Mouse (Mus musculus) liver, embryonic 13.5 days (tissue): ENCODE measurements around the gene Fgfr2. TPM values are rescaled to one million over a fixed set of nuclear protein-coding genes. Genes with fewer than 3 reads are reported as not detected.

Experiments
- ATAC-seq: fragments of 200-750 bp; cut with Nextera tagmentation; 2 replicates; pipeline ENCODE4 v1.8.0; 2017; ENCODE audit warnings: low read depth, mild to moderate bottlenecking, moderate number of reproducible peaks, moderate library complexity
- DNase-seq: peaks from one replicate; pipeline ENCODE4 v3.0.0; 2022
- H3K27ac ChIP-seq: fragments of 300-500 bp; sonication (generic); 2 replicates; pipeline ENCODE4 v1.5.1; 2015; ENCODE audit warnings: moderate library complexity, mild to moderate bottlenecking, inconsistent platforms
- H3K27me3 ChIP-seq: fragments of 300-500 bp; sonication (generic); 2 replicates; pipeline ENCODE4 v1.6.1; 2015; ENCODE audit warnings: mild to moderate bottlenecking, inconsistent platforms
- H3K36me3 ChIP-seq: fragments of 300-500 bp; sonication (generic); 2 replicates; pipeline ENCODE4 v1.6.1; 2015; ENCODE audit warnings: mild to moderate bottlenecking, inconsistent platforms
- H3K4me1 ChIP-seq: fragments of 300-500 bp; sonication (generic); replicated peaks from 2 replicates; pipeline ENCODE4 v1.6.1; 2015; ENCODE audit warnings: inconsistent platforms
- H3K4me2 ChIP-seq: fragments of 300-500 bp; sonication (generic); 2 replicates; pipeline ENCODE4 v1.6.1; 2015; ENCODE audit warnings: inconsistent platforms, mild to moderate bottlenecking, moderate library complexity
- H3K4me3 ChIP-seq: fragments of 300-500 bp; sonication (generic); replicated peaks from 2 replicates; pipeline ENCODE4 v1.5.1; 2015; ENCODE audit warnings: mild to moderate bottlenecking, inconsistent platforms
- H3K9ac ChIP-seq: fragments of 300-500 bp; sonication (generic); 2 replicates; pipeline ENCODE4 v1.6.1; 2015; ENCODE audit warnings: mild to moderate bottlenecking, inconsistent platforms
- H3K9me3 ChIP-seq: fragments of 300-500 bp; sonication (generic); replicated peaks from 2 replicates; pipeline ENCODE4 v1.6.1; 2016; ENCODE audit warnings: inconsistent platforms
- WGBS: fragments of 180-500 bp; shearing (Covaris S2); methylation state at CpG from one replicate; pipeline ENCODE4 v1.1.7; 2015; ENCODE audit not compliant: insufficient replicate concordance; 5-methylcytosine and 5-hydroxymethylcytosine counted together
- polyA plus RNA-seq: library from polyadenylated mRNA; unstranded; fragments of >200 nt; fragmentation: Nextera tagmentation; extraction: Ambion mirVana; gene quantifications from 2 replicates; pipeline ENCODE4 v1.2.1, GENCODE M21; 2015

Gene Fgfr2
- polyA plus RNA-seq, 1 experiment from 2014 or later = 8.9 TPM

GRCm38 (mm10) chr7:132892806-132893205 is 230.3 kb downstream of the Fgfr2 start:
- DNase-seq = no peak
- 64% methylated on average over 7 of the region's 7 CpGs for WGBS

GRCm38 (mm10) chr7:132892311-132892661 is 230.9 kb downstream of the Fgfr2 start:
- H3K27me3 ChIP-seq = no peaks in the 10 kb centered on the region
- H3K4me2 ChIP-seq = no peak overlapping the region
- no peak for DNase-seq
- H3K9me3 ChIP-seq = no peaks in the 10 kb centered on the region
- H3K4me3 ChIP-seq = no peak overlapping the region
- H3K27ac ChIP-seq = no peak overlapping the region
- WGBS = 45% methylated on average over 4 of the region's 4 CpGs
- no peaks in the 10 kb centered on the region for H3K36me3 ChIP-seq
- ATAC-seq = no peak
- peaks cover 15% of the 10 kb centered on the region for H3K4me1 ChIP-seq
- H3K9ac ChIP-seq = no peak overlapping the region

More at GRCm38 (mm10) chr7:132892806-132893205, 230.3 kb downstream of the Fgfr2 start:
- H3K27me3 ChIP-seq = no peaks in the 10 kb centered on the region
- H3K27ac ChIP-seq = no peak overlapping the region
- no peak for ATAC-seq
- no peak overlapping the region for H3K9ac ChIP-seq
- H3K4me3 ChIP-seq = no peak overlapping the region
- no peaks in the 10 kb centered on the region for H3K36me3 ChIP-seq
- peaks cover 10% of the 10 kb centered on the region for H3K4me1 ChIP-seq
- no peaks in the 10 kb centered on the region for H3K9me3 ChIP-seq
- no peak overlapping the region for H3K4me2 ChIP-seq

DNA sequence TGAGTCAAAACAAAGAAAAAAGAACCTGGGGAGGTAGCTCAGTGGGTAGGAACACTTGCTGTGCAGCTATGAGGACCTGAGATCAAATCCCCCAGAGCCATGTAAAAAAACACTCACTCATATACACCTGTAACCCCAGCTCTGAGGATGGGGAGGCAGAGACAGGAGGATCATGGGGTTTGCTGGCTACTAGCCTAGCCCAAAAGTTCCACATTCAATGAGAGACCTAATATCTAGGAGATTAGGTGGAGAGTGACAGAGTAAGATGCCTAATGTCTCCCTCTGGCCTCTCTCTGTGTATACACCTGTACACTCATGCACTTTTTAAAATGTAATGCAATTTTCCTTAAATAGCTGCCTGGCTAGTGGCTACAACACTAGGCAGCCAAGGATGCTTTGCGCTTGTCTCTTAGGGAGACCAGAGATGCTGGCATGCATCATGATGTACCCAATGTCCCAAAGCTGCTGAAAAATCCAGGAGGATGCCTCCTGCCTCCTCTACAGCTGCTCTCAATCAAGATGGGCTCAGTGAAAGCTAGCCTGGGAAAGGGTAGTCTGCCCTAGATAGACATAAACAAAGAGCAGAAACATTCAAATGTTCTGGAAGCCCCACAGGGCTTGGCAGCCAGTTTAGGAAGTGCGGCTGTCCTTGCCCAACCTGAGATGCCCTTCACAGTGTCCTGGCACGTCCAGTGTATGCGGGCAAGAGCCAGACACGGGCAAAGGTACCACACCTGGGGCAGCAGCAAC is 231.4 kb downstream of the Fgfr2 start:
- Histone ChIP-seq H3K9ac (no peak overlapping the region), H3K36me3 (no peaks in the 10 kb centered on the region), H3K27me3 (no peaks in the 10 kb centered on the region), H3K4me1 (peaks cover 16% of the 10 kb centered on the region), H3K4me3 (no peak overlapping the region), H3K9me3 (no peaks in the 10 kb centered on the region), H3K4me2 (no peak overlapping the region), H3K27ac (no peak overlapping the region)
- ATAC-seq = no peak
- DNase-seq = no peak
- 64% methylated on average over 5 of the region's 5 CpGs for WGBS

DNA sequence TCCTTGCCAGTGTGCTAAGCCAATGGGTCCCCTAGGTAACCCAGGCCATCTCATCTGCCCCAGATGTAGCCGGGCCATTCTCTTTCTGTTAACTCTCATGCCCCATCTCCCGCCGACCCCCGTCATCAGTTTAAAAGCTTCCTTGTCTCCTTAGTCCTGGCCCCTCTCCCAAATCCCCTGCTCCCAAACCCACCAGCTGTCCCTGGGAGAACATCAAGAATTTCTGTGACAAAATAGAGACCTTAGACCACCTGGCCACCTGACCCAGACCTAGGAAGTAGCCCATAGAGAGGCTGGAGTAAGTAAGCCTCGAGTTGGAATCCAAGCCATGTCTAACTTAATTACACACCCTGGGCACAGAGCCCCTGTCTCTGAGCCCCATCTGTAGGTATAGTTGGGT is 232.9 kb downstream of the Fgfr2 start:
- H3K27me3 ChIP-seq = no peaks in the 10 kb centered on the region
- H3K4me3 ChIP-seq = no peak overlapping the region
- no peak for DNase-seq
- H3K4me1 ChIP-seq = peaks cover 16% of the 10 kb centered on the region
- no peak overlapping the region for H3K9ac ChIP-seq
- no peaks in the 10 kb centered on the region for H3K9me3 ChIP-seq
- 84% methylated on average over 5 of the region's 5 CpGs for WGBS
- no peak overlapping the region for H3K4me2 ChIP-seq
- H3K27ac ChIP-seq = no peak overlapping the region
- H3K36me3 ChIP-seq = peaks cover 4% of the 10 kb centered on the region; the same call in 1 of the 2 replicates
- ATAC-seq = no peak

GRCm38 (mm10) chr7:132889691-132890090 is 233.5 kb downstream of the Fgfr2 start:
- H3K36me3 ChIP-seq = peaks cover 7% of the 10 kb centered on the region; the same call in 1 of the 2 replicates
- no peaks in the 10 kb centered on the region for H3K27me3 ChIP-seq
- no peak overlapping the region for H3K27ac ChIP-seq
- no peak overlapping the region for H3K9ac ChIP-seq
- H3K9me3 ChIP-seq = no peaks in the 10 kb centered on the region
- no peak overlapping the region for H3K4me3 ChIP-seq
- H3K4me2 ChIP-seq = no peak overlapping the region
- WGBS = 88% methylated on average over 8 of the region's 8 CpGs
- H3K4me1 ChIP-seq = peaks cover 16% of the 10 kb centered on the region
- DNase-seq (no peak), ATAC-seq (no peak)

- H3K9ac ChIP-seq = no peak overlapping the region
- H3K4me2 ChIP-seq = no peak overlapping the region
- H3K27ac ChIP-seq = no peak overlapping the region
- no peak overlapping the region for H3K4me3 ChIP-seq
- H3K9me3 ChIP-seq = no peaks in the 10 kb centered on the region
- ATAC-seq = no peak
- WGBS = 43% methylated on average over 4 of the region's 4 CpGs
- DNase-seq = no peak
- no peaks in the 10 kb centered on the region for H3K27me3 ChIP-seq
- peaks cover 17% of the 10 kb centered on the region for H3K36me3 ChIP-seq
- H3K4me1 ChIP-seq = peaks cover 16% of the 10 kb centered on the region
Measured at GRCm38 (mm10) chr7:132888518-132889249, 234.5 kb downstream of the Fgfr2 start.

DNA sequence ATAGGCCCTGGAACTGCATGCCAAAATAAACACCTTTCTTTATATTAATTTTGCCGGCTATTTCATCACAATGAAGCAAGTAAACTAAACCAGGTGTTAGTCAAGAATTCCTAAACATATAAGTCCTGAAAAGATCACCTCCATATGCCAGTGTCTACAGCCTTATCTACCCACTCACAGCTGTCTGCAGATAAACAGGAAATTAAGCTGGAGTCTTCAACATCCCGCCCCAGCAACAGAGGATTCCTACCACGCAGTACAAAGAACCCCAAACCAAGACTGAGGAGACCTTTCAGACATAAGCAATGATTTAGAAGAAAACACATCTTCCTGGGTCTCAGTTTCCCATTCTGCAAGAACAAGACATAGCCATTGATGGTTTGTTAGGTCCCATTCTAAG is 235.1 kb downstream of the Fgfr2 start:
- WGBS = 32% methylated on average over 3 of the region's 3 CpGs
- Histone ChIP-seq H3K27me3 (no peaks in the 10 kb centered on the region), H3K4me2 (no peak overlapping the region), H3K4me1 (peaks cover 16% of the 10 kb centered on the region), H3K36me3 (peaks cover 23% of the 10 kb centered on the region), H3K4me3 (no peak overlapping the region), H3K9me3 (no peaks in the 10 kb centered on the region), H3K27ac (no peak overlapping the region), H3K9ac (no peak overlapping the region)
- DNase-seq (no peak), ATAC-seq (no peak)

DNA sequence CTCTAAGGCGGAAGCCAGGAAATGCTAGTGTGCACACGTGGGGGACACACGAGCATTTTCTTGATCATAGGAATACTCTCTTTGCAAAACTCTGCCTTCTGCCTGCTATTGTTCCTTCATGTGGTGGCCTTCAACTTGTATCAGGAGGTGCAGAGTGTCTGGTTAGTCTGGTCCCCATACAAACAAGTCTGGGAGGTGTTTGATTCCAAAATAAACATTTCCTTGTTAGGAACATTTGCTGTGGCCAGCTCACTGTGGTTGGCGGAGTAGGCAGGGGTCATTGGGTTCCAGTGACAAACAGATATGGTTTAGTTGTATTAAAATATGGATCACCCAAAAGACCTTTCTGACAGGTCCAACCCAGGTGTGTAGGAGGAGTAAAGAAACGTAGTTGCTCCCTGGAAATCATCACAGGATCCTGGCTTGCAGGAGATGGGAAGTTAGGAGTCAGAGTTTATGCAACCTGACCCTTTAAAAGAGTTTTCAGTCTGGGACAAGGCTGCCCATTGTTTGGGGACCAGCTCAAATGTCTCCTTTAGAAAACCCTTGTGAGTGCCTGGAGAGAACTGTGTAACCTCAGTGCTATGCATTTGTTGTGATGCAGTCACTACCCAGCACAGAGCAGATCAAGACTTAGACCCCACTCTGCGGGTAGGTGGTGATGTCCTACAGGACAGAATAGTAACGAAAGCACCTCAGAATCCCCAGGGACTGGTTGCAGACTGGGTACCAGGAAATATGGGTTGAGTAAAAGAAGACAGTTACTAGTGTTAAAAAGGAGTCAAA is 235.9 kb downstream of the Fgfr2 start:
- no peak overlapping the region for H3K9ac ChIP-seq
- no peaks in the 10 kb centered on the region for H3K27me3 ChIP-seq
- no peaks in the 10 kb centered on the region for H3K9me3 ChIP-seq
- no peak overlapping the region for H3K4me3 ChIP-seq
- no peak overlapping the region for H3K4me2 ChIP-seq
- DNase-seq (no peak), ATAC-seq (no peak)
- 64% methylated on average over 7 of the region's 7 CpGs for whole genome bisulfite sequencing
- peaks cover 31% of the 10 kb centered on the region for H3K36me3 ChIP-seq
- peaks cover 16% of the 10 kb centered on the region for H3K4me1 ChIP-seq
- H3K27ac ChIP-seq = no peak overlapping the region

DNA sequence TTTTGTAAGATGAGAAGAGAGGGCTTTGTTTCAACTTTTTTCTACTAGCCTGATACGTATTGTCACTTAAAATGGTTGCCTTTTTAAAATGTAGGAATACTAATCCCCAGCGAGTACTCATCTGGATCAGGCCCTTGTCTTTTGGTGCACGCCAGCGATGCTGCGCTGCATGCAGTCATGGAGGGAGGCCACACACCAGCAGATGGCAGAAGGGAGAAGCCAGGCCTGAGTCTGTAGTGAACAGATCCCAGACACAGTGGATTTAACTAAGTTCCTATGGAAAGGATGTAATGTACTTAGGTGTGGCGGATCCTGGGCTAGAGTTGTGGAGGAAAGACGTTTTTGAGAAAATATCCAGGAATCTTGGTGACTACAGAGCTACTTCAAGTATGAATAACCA is 239.1 kb downstream of the Fgfr2 start:
- H3K4me1 ChIP-seq = peaks cover 16% of the 10 kb centered on the region
- 88% methylated on average over 7 of the region's 7 CpGs for WGBS
- H3K36me3 ChIP-seq = peaks cover 62% of the 10 kb centered on the region
- no peak overlapping the region for H3K4me3 ChIP-seq
- no peaks in the 10 kb centered on the region for H3K27me3 ChIP-seq
- no peaks in the 10 kb centered on the region for H3K9me3 ChIP-seq
- H3K9ac ChIP-seq = no peak overlapping the region
- DNase-seq = no peak
- no peak overlapping the region for H3K4me2 ChIP-seq
- H3K27ac ChIP-seq = no peak overlapping the region
- ATAC-seq = no peak

- WGBS = 56% methylated on average over 2 of the region's 2 CpGs
- Histone ChIP-seq H3K27ac (no peak overlapping the region), H3K27me3 (no peaks in the 10 kb centered on the region), H3K9me3 (no peaks in the 10 kb centered on the region), H3K4me2 (no peak overlapping the region), H3K4me1 (peaks cover under 1% of the 10 kb centered on the region; the same call in 1 of the 2 replicates), H3K36me3 (peaks cover 76% of the 10 kb centered on the region), H3K4me3 (no peak overlapping the region), H3K9ac (no peak overlapping the region)
- ATAC-seq (no peak), DNase-seq (no peak)
Measured at GRCm38 (mm10) chr7:132882343-132882742, 240.8 kb downstream of the Fgfr2 start.

DNA sequence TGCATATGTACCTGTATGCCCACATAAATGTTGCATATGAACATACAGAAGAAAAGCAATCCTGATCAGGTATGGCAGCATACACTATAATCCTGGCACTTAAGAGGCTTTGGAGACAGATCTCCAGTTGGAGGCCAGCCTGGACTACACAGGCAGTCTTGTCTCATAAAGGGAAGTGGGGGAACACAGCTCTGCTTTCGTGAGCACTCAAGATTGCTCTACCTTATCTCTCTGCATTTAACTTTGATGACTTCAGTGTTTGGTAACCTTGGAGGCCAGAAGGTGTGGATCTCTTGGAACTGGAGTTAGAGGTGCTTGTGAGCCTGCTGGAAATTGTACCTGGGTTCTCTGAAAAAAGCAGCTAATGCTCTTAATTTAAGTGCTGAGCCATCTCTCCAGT is 242.9 kb downstream of the Fgfr2 start:
- Histone ChIP-seq H3K27me3 (no peaks in the 10 kb centered on the region), H3K4me3 (no peak overlapping the region), H3K4me1 (no peaks in the 10 kb centered on the region), H3K36me3 (peaks cover 94% of the 10 kb centered on the region), H3K9ac (no peak overlapping the region), H3K4me2 (no peak overlapping the region), H3K27ac (no peak overlapping the region), H3K9me3 (no peaks in the 10 kb centered on the region)
- no peak for ATAC-seq
- no peak for DNase-seq
- 55% methylated on average over 1 of the region's 1 CpGs for WGBS
